Mouse (Mus musculus) stomach, postnatal 0 days (tissue): Measurements from ENCODE around the gene Ankrd44.

ENCODE experiments used
- CTCF ChIP-seq: IDR thresholded peaks from 2 replicates; pipeline ENCODE4 v1.5.1; 2016; ENCODE audit warnings: antibody characterized with exemption, low read depth, mild to moderate bottlenecking, moderate library complexity
- EP300 ChIP-seq: optimal IDR thresholded peaks from 2 replicates; pipeline ENCODE3; 2016; ENCODE audit warnings: antibody characterized with exemption

DNA sequence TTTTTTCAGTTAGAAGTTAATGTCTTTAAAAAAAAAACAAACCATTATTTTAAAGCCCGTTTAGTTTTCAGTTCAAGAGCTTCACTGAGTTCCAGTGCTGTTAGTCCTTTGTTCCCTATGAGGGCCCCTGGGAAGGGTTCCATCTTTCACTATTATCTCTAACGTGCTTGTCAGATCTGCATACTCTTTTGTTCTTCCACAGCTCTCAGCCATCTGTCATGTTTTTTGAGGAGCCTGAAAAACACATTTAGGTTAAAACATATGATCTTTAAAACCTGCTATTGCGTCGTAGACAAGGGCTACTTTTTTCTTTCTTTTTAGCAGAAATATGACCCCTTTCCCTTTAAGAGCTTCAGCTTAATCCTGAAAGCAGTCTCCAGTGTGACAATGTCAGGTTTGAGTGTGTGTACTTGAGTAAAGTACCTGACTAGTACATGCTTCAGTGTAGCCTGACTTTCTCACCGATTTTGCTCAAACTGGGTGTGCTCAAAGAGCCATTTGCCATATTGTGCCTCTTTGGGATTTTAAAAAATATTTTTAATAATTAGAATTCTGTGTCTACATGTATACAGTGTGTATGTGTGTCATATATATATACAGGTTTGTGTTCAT lies 285.9 kb downstream of the Ankrd44 start:
- TF ChIP-seq CTCF, result no peak
- no peak for TF ChIP-seq EP300
